Mouse (Mus musculus): Measurements from ENCODE around the gene Vmn1r10.

The Vmn1r10 gene

DNA sequence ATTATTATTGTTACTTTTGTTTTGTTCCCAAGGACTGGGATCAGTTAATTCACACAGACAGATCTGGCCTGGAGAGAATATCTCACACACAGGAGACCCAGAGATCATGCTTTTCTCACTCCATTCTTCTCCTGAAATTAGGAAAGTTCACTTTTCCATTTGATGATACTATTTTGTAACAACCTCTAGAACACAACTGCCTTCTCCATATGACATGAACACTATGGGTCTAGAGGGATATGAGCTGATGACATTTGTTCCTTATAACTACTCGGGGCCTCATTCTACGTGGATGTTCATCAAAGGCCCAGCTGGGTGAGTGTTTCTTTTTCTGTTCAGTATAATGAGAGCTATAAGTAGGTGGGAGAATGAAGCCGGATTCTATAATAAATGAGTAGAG, at the start of gene Vmn1r10:
Vmn1r10 (plus strand) TSS at position 301 of the 400 bp plus-strand sequence.
- no peak for ATAC-seq (ENCODE audit: low TSS enrichment)

- ATAC-seq (ENCODE audit: low TSS enrichment) = no peak
These were observed 45.5 kb upstream of the Vmn1r10 start for GRCm38 (mm10) chr6:57063730-57064129.

DNA sequence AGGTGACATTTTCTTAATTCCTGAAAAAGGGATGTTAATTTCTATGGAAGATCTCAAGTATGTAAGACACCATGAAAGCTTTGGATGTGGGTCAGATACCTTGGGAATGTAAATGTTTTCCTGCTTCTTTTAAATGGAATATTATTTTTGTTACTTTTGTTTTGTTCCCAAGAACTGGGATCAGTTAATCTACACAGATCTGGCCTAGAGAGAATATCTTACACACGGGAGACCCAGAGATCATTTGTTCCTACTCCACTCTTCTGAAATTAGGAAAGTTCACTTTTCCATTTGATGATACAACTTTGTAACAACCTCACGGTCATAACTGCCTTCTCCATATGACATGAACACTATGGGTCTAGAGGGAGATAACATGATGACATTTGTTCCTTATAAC, 42.8 kb upstream of the Vmn1r10 start, which contains the start of gene Vmn1r9:
Vmn1r9 (plus strand) TSS at position 301 of the 400 bp plus-strand sequence.
- ATAC-seq (ENCODE audit: low TSS enrichment) = no peak

DNA sequence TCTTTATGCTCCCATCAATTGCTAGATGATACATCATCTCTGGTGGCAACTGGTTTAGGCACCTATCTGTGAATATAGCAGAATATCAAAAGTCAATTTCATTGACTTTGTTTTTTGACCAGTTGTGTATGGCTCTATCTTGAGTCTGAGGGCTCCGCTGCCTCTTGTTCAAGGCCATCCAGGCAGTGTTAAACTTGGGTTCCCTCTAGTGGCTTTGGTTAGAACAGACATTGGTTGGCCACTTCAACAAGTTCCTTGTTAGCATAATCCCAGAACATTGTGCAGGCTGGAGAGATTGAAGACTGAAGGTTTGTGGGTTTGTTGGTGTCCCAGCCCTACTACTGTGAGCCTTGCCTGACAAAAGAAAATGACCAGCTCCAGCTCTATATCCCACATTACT, 2.9 kb upstream of the Vmn1r10 start:
- peak; percentile 50; the same call in 1 of the 2 replicates for ATAC-seq (ENCODE audit: low TSS enrichment)

DNA sequence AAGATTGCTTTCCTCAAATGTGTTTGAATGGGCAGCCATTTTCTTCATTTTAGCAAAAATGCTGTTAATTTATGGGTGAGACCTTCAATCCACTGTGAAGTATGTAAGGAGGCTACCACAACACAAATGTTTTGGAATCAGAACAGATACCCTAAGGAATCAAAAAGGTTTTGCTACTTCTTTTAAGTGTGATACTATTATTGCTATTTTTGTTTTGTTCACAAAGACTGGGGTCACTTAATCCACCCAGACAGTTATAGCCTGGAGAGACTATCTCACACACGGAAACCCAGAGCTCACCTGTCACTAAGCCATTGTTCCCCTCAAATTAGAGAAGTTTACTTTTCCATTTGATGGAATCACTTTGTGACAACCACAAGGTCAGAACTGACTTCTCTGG, 23.9 kb downstream of the Vmn1r10 start, which contains the start of gene Vmn1r11:
Vmn1r11 (plus strand) TSS at position 301 of the 400 bp plus-strand sequence.
- no peak for ATAC-seq (ENCODE audit: low TSS enrichment)

DNA sequence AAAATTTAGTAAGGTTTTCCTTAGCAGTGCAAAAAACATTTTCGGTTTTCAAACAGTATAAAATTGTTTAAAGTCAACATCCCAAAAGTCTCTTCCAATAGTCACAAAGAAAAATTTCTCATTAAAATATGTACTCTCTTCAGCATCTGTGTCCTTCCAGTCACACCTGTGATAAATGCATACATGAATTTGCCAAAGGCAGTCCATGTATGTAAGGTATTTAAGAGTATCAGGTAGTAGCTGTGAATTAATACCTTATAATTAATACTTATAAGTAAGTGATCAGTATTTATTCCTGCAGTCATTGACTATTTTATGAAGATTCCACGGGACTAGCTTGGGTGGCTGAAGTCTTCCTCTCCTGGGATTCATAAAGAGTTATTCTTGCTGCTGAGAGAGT, 47.4 kb downstream of the Vmn1r10 start, which contains the start of gene Vmn1r12:
Vmn1r12 (plus strand) TSS at position 301 of the 400 bp plus-strand sequence.
- no peak for ATAC-seq (ENCODE audit: low TSS enrichment)
